Mouse (Mus musculus): Measurements from ENCODE around the gene Mthfr. TPM values are rescaled to one million over a fixed set of nuclear protein-coding genes. Genes with fewer than 3 reads are reported as not detected.

The Mthfr gene
- polyA plus RNA-seq, 2 experiments, result 21.0 to 37.4 TPM

DNA sequence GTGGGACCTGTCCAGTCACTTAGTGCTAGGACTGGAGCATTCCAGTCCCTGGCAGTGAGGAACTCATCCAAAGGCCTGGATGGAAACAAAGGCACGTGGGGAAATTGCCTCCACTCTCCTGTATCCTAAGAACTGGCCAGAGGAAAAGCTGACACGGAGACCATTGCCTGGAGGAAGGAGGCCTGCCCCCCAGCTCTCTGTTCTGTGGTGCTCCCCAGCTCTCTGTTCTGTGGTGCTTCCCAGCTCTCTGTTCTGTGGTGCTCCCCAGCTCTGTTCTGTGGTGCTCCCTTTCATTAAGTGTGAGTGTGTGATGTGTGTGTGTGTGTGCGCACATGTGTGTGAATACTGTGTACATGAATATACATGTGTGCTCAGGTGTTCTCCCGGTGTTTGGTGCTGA lies 56.2 kb downstream of the Mthfr start:
- H3K4me1 ChIP-seq (ENCODE audit: control insufficient read depth, insufficient read depth, low read length), result no peaks in the 10 kb centered on the region
- no peak overlapping the region for H3K4me2 ChIP-seq (replicated peaks; ENCODE audit: low read depth, low read length, severe bottlenecking)
- H3K4me3 ChIP-seq (replicated peaks; ENCODE audit: low read length), result no peak overlapping the region
- no peak for TF ChIP-seq POLR2A (IDR thresholded peaks at IDR 0.05; ENCODE audit: borderline replicate concordance, extremely low read depth, insufficient read depth, insufficient read length)
- H3K9me3 ChIP-seq (ENCODE audit: control insufficient read depth, low read length), result no peaks in the 10 kb centered on the region
- no peak for ATAC-seq (ENCODE audit: low FRiP score, low read depth)
- no peaks in the 10 kb centered on the region for H3K36me3 ChIP-seq (ENCODE audit: control insufficient read depth, insufficient read depth, low read length)
- WGBS, result 84% methylated on average over 4 of the region's 4 CpGs
- H3K9ac ChIP-seq (ENCODE audit: low read depth, low read length, severe bottlenecking), result no peak overlapping the region
- no peaks in the 10 kb centered on the region for H3K27me3 ChIP-seq (ENCODE audit: control insufficient read depth, insufficient read depth, low read length)
- no peak overlapping the region for H3K27ac ChIP-seq (replicated peaks; ENCODE audit: low read depth, low read length)
- no peak for DNase-seq (ENCODE audit: low spot score)

DNA sequence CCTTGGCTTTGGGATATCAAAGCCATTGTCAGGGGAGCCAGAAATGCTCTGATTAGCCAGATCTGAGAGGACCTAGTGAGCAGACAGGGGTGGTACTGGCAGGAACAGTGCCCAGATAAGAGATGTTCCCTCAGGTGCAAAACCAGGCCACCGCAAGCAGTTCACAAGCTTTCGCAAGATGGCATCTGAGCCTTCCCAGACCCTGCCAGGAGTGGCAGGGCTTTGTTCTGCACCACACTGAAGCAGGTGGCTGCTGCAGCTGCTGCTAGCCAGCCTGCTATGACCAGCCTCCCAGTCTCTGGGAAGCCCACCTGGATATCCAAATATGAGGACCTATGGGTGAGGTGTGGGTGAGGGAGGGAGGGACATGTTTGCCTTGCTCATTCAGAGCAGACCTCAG lies 59.1 kb downstream of the Mthfr start:
- H3K4me1 ChIP-seq (ENCODE audit: control insufficient read depth, insufficient read depth, low read length), result no peaks in the 10 kb centered on the region
- H3K9me3 ChIP-seq (ENCODE audit: control insufficient read depth, low read length), result no peaks in the 10 kb centered on the region
- H3K4me2 ChIP-seq (replicated peaks; ENCODE audit: low read depth, low read length, severe bottlenecking), result no peak overlapping the region
- H3K27ac ChIP-seq (replicated peaks; ENCODE audit: low read depth, low read length), result no peak overlapping the region
- H3K36me3 ChIP-seq (ENCODE audit: control insufficient read depth, insufficient read depth, low read length), result no peaks in the 10 kb centered on the region
- ATAC-seq (ENCODE audit: low FRiP score, low read depth) (no peak), DNase-seq (ENCODE audit: low spot score) (no peak)
- H3K27me3 ChIP-seq (ENCODE audit: control insufficient read depth, insufficient read depth, low read length), result no peaks in the 10 kb centered on the region
- no peak overlapping the region for H3K9ac ChIP-seq (ENCODE audit: low read depth, low read length, severe bottlenecking)
- H3K4me3 ChIP-seq (replicated peaks; ENCODE audit: low read length), result no peak overlapping the region
- 88% methylated on average over 2 of the region's 2 CpGs for WGBS
- TF ChIP-seq POLR2A (IDR thresholded peaks at IDR 0.05; ENCODE audit: borderline replicate concordance, extremely low read depth, insufficient read depth, insufficient read length), result no peak

DNA sequence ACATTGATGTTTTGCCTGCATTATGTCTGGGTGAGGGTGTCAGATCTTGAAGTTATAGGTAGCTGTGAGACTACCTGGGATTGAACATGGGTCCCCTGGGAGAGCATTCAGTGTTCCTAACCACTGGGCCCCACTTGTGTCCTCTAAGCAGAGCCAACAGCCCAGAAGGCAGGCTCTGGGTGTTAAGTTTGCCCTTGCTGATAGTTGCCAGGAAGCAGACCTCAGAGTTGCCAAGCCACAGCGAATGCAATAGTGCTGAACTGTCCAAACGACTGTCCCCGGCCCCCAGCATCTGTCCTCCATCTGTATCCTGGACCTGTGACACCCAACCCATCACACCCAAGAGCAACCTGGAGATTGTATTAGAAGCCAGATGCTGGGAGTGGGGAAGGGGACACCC lies 59.8 kb downstream of the Mthfr start:
- 74% methylated on average over 3 of the region's 3 CpGs for WGBS
- ATAC-seq (ENCODE audit: low FRiP score, low read depth) (no peak), DNase-seq (ENCODE audit: low spot score) (no peak)
- no peak overlapping the region for H3K4me2 ChIP-seq (replicated peaks; ENCODE audit: low read depth, low read length, severe bottlenecking)
- H3K9me3 ChIP-seq (ENCODE audit: control insufficient read depth, low read length), result no peaks in the 10 kb centered on the region
- TF ChIP-seq POLR2A (IDR thresholded peaks at IDR 0.05; ENCODE audit: borderline replicate concordance, extremely low read depth, insufficient read depth, insufficient read length), result no peak
- no peak overlapping the region for H3K4me3 ChIP-seq (replicated peaks; ENCODE audit: low read length)
- H3K4me1 ChIP-seq (ENCODE audit: control insufficient read depth, insufficient read depth, low read length), result no peaks in the 10 kb centered on the region
- H3K36me3 ChIP-seq (ENCODE audit: control insufficient read depth, insufficient read depth, low read length), result no peaks in the 10 kb centered on the region
- H3K27me3 ChIP-seq (ENCODE audit: control insufficient read depth, insufficient read depth, low read length), result no peaks in the 10 kb centered on the region
- H3K9ac ChIP-seq (ENCODE audit: low read depth, low read length, severe bottlenecking), result no peak overlapping the region
- no peak overlapping the region for H3K27ac ChIP-seq (replicated peaks; ENCODE audit: low read depth, low read length)

DNA sequence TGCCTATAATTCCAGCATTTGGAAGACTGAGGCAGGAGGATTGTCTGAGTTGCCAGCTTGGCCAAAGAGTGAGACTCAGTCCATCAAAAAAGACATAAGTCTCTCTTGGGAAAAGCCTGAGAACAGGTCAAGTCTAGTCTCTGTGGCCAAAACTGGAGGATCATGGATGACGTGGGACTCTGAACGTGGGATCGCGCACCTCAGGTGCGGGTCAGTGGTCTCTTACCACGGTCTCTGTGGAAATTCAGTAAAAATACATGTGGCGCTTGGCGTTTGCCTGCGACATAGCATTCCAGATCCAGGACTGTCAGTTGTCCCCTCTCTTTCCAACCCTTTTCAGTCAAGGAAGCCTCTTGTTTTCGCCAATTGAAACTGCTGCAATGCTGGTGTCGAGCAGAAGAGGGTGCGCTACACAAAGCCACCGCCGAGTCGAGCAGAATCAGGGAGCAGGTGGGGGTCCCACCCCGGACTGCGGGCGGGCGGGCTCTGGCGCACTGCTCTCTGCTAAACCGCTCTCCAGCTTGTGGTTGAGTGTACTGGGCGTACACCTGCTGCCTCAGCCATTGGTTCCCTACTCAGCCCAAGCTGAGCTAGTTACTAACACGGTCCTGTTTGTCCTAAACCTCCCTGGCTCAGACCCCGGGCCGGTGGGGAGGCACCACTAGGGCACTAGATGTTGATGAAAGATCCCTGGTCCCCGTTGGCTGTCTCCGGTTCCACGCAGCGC lies 63.1 kb downstream of the Mthfr start:
- H3K36me3 ChIP-seq (ENCODE audit: control insufficient read depth, insufficient read depth, low read length), result no peaks in the 10 kb centered on the region
- H3K4me1 ChIP-seq (ENCODE audit: control insufficient read depth, insufficient read depth, low read length), result no peaks in the 10 kb centered on the region
- no peak overlapping the region for H3K27ac ChIP-seq (replicated peaks; ENCODE audit: low read depth, low read length)
- H3K27me3 ChIP-seq (ENCODE audit: control insufficient read depth, insufficient read depth, low read length), result no peaks in the 10 kb centered on the region
- TF ChIP-seq POLR2A (IDR thresholded peaks at IDR 0.05; ENCODE audit: borderline replicate concordance, extremely low read depth, insufficient read depth, insufficient read length), result no peak
- H3K4me2 ChIP-seq (replicated peaks; ENCODE audit: low read depth, low read length, severe bottlenecking), result peak overlapping the region; percentile 41
- no peaks in the 10 kb centered on the region for H3K9me3 ChIP-seq (ENCODE audit: control insufficient read depth, low read length)
- 25% methylated on average over 28 of the region's 29 CpGs for WGBS
- DNase-seq (ENCODE audit: low spot score), result peak; percentile 55
- peak overlapping the region; percentile 6; the same call in 1 of the 2 replicates for H3K9ac ChIP-seq (ENCODE audit: low read depth, low read length, severe bottlenecking)
- H3K4me3 ChIP-seq (replicated peaks; ENCODE audit: low read length), result 0 out of 2 replicates have a peak overlapping the region, but pooled peaks have one; percentile 12
- ATAC-seq (ENCODE audit: low FRiP score, low read depth), result peak; percentile 90

DNA sequence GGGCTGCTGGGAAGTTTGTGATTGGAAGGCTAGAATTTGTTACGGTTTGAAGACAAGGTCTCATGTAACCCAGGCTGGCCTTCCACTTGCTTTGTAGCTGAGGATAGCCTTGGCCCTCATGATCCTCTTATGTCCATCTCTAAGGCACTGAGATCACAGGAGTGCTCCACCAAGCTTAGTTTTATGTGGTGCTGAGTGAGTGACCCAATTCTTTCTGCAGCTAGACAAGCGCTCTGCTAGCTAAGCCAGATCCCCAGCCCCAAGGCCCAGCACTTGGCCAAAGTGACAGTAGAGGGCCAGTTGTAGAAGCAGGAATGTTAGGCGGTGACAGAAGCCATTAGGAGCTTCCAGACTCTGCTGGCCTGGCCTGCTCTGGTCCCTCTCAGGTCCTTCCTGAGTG lies 65.3 kb downstream of the Mthfr start:
- no peak for TF ChIP-seq POLR2A (IDR thresholded peaks at IDR 0.05; ENCODE audit: borderline replicate concordance, extremely low read depth, insufficient read depth, insufficient read length)
- no peaks in the 10 kb centered on the region for H3K27me3 ChIP-seq (ENCODE audit: control insufficient read depth, insufficient read depth, low read length)
- no peaks in the 10 kb centered on the region for H3K36me3 ChIP-seq (ENCODE audit: control insufficient read depth, insufficient read depth, low read length)
- no peaks in the 10 kb centered on the region for H3K9me3 ChIP-seq (ENCODE audit: control insufficient read depth, low read length)
- no peak overlapping the region for H3K9ac ChIP-seq (ENCODE audit: low read depth, low read length, severe bottlenecking)
- H3K4me2 ChIP-seq (replicated peaks; ENCODE audit: low read depth, low read length, severe bottlenecking), result no peak overlapping the region
- ATAC-seq (ENCODE audit: low FRiP score, low read depth) (no peak), DNase-seq (ENCODE audit: low spot score) (no peak)
- 69% methylated on average over 3 of the region's 3 CpGs for WGBS
- H3K4me1 ChIP-seq (ENCODE audit: control insufficient read depth, insufficient read depth, low read length), result peaks cover 5% of the 10 kb centered on the region; the same call in 1 of the 2 replicates
- H3K4me3 ChIP-seq (replicated peaks; ENCODE audit: low read length), result no peak overlapping the region
- no peak overlapping the region for H3K27ac ChIP-seq (replicated peaks; ENCODE audit: low read depth, low read length)

Measured in limb, embryonic 14.5 days (tissue).